Mouse (Mus musculus) lung, adult 2 months (tissue): ENCODE results near the gene Pole4.

Experiments used
- CTCF ChIP-seq: fragments of 200-500 bp; IDR thresholded peaks from 2 replicates; pipeline ENCODE4 v1.5.1; 2011; ENCODE audit warnings: mild to moderate bottlenecking, low read length, control low read depth; ENCODE audit not compliant: insufficient read depth
- POLR2A ChIP-seq: fragments of 200-500 bp; IDR thresholded peaks from 2 replicates; pipeline ENCODE4 v1.6.1; 2011; ENCODE audit warnings: low read depth, mild to moderate bottlenecking, control low read depth, low read length, borderline replicate concordance; ENCODE audit errors: extremely low read depth

DNA sequence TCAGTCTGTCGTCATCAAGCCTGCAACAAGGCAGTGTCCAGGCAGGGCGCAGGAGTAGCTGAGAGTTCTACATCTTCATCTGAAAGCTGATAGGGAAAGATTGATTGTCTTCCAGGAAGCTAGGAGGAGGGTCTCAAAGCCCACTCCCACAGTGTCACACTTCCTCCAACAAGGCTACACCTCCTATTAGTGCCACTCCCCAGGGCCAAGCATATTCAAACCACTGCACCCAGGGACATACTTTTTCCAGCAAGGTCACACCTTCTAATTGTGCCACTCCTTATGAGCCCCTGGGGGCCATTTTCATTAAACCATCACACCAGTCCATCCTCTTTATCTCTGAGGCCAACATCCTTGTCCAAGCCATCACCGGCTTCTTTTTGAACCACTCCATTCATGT is 8.4 kb downstream of the Pole4 start:
- TF ChIP-seq POLR2A (no peak), CTCF (no peak)
